Mouse (Mus musculus) neural tube, embryonic 10.5 days (tissue): ENCODE data around the gene Ube3a.
A peak's percentile ranks its signal among the peaks of the same experiment; 100 is the strongest.

Source experiments
- DNase-seq: peaks from one replicate; pipeline ENCODE4 v3.0.0-alpha.2; 2017; ENCODE audit warnings: low spot score; ENCODE audit errors: extremely low spot score

The Ube3a gene

GRCm38 (mm10) chr7:59228045-59228865, at the start of gene Ube3a:
Ube3a (plus strand) TSS chr7:59228750.
- peak; percentile 96 for DNase-seq

GRCm38 (mm10) chr7:59192831-59193230, 35.7 kb upstream of the Ube3a start:
- DNase-seq: no peak

GRCm38 (mm10) chr7:59214911-59215310, 13.6 kb upstream of the Ube3a start:
- DNase-seq: no peak

- DNase-seq: no peak
Measured at GRCm38 (mm10) chr7:59221244-59221643, 7.3 kb upstream of the Ube3a start.

- no peak for DNase-seq
Measured at GRCm38 (mm10) chr7:59228866-59229182, 274 bp downstream of the Ube3a start.

GRCm38 (mm10) chr7:59229183-59229911, 797 bp downstream of the Ube3a start:
- DNase-seq: peak; percentile 82

- DNase-seq: no peak
Measured at GRCm38 (mm10) chr7:59230304-59230703, 1.8 kb downstream of the Ube3a start.

- DNase-seq: no peak
Measured at GRCm38 (mm10) chr7:59230768-59231167, 2.2 kb downstream of the Ube3a start.

GRCm38 (mm10) chr7:59231960-59232359, 3.4 kb downstream of the Ube3a start:
- no peak for DNase-seq

GRCm38 (mm10) chr7:59234773-59235401, 6.3 kb downstream of the Ube3a start:
- DNase-seq: no peak

GRCm38 (mm10) chr7:59243257-59243656, 14.7 kb downstream of the Ube3a start:
- no peak for DNase-seq

- no peak for DNase-seq
Measured at GRCm38 (mm10) chr7:59245541-59245940, 17.0 kb downstream of the Ube3a start.

- DNase-seq: no peak
Measured at GRCm38 (mm10) chr7:59253373-59253772, 24.8 kb downstream of the Ube3a start.

GRCm38 (mm10) chr7:59265538-59265937, 37.0 kb downstream of the Ube3a start:
- no peak for DNase-seq

- no peak for DNase-seq
Measured at GRCm38 (mm10) chr7:59271775-59272174, 43.2 kb downstream of the Ube3a start.

GRCm38 (mm10) chr7:59312576-59312975, 84.0 kb downstream of the Ube3a start:
- no peak for DNase-seq

GRCm38 (mm10) chr7:59322759-59323158, 94.2 kb downstream of the Ube3a start:
- DNase-seq: no peak
